Mouse (Mus musculus): ENCODE results near the gene Kcng1. TPM values are rescaled to one million over a fixed set of nuclear protein-coding genes. Genes with fewer than 3 reads are reported as not detected.

Kcng1 gene
- polyA plus RNA-seq, 1 experiment from 2014 or later = 8.4 TPM

DNA sequence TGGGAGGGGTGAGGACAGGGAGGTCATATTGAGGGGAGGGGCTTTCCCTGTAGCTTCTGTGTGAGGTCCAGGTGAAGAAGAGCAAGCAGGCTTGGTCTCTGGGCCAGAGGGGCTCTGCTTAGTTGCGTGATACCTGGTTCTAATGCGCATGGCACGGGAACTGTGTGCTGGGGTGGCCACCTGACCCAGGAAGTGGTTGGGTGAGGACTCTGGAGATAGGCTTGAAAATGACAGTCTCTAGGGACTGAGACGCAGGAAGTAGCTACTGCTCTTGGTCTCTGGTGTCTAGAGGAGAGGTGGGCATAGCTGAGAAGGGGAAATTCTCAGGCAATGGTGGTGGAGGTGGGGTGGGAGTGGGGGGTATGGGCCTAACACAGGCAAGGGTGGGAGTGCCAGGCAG lies 24.3 kb downstream of the Kcng1 start:
- ATAC-seq = no peak
- Histone ChIP-seq H3K9ac (no peak overlapping the region), H3K9me3 (no peaks in the 10 kb centered on the region), H3K4me1 (replicated peaks) (peaks cover 7% of the 10 kb centered on the region; the same call in 1 of the 2 replicates), H3K27me3 (replicated peaks) (no peaks in the 10 kb centered on the region), H3K27ac (no peak overlapping the region), H3K36me3 (no peaks in the 10 kb centered on the region), H3K4me2 (replicated peaks) (no peak overlapping the region), H3K4me3 (replicated peaks) (no peak overlapping the region)
- WGBS = 88% methylated on average over 4 of the region's 4 CpGs

DNA sequence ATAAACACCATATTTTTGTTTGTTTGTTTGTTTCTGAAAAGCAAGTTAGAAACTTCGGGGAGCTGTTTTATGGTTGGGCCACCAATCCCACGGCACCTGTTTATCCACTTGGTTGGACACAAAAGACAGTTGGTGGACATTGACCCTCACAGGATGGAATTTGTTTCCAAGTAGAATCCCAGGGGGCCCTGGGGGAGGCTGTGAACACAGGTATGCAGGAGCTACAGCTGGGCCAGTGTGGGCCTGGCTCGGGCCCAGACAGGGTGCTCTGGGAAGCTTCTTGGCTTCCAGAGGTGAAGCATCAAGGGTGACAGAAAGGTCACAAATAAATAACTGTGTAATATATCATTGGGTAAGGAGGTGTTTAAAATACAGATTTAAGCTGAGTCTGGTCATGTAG lies 25.0 kb downstream of the Kcng1 start:
- Histone ChIP-seq H3K9me3 (no peaks in the 10 kb centered on the region), H3K4me1 (replicated peaks) (peaks cover 7% of the 10 kb centered on the region; the same call in 1 of the 2 replicates), H3K4me2 (replicated peaks) (no peak overlapping the region), H3K9ac (no peak overlapping the region), H3K4me3 (replicated peaks) (no peak overlapping the region), H3K36me3 (no peaks in the 10 kb centered on the region), H3K27me3 (replicated peaks) (no peaks in the 10 kb centered on the region), H3K27ac (no peak overlapping the region)
- ATAC-seq = no peak
- 51% methylated on average over 3 of the region's 3 CpGs for WGBS

DNA sequence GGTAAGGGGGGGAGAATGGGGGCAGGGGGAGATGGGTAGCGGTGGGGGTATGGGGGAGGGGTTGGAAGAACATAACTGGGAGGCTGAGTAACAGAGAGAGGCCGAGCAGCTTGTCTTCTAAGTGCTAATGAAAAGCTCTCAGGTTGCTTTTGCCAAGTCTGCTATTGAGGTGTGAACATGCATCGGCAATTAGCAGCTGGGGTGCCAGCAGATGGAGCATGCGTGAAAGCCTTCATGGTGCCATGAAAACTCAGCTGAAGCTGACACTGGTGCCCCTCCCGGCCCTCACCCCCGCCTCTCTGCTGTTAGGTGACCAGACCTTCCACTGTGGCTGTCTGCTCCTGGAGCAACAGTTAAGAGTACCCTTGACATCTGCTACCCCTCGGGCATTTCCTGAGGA lies 27.7 kb downstream of the Kcng1 start:
- Histone ChIP-seq H3K4me2 (replicated peaks) (no peak overlapping the region), H3K27ac (no peak overlapping the region), H3K9me3 (no peaks in the 10 kb centered on the region), H3K36me3 (no peaks in the 10 kb centered on the region), H3K4me1 (replicated peaks) (peaks cover 7% of the 10 kb centered on the region; the same call in 1 of the 2 replicates), H3K4me3 (replicated peaks) (no peak overlapping the region), H3K9ac (no peak overlapping the region), H3K27me3 (replicated peaks) (no peaks in the 10 kb centered on the region)
- no peak for ATAC-seq
- 39% methylated on average over 7 of the region's 7 CpGs for WGBS

DNA sequence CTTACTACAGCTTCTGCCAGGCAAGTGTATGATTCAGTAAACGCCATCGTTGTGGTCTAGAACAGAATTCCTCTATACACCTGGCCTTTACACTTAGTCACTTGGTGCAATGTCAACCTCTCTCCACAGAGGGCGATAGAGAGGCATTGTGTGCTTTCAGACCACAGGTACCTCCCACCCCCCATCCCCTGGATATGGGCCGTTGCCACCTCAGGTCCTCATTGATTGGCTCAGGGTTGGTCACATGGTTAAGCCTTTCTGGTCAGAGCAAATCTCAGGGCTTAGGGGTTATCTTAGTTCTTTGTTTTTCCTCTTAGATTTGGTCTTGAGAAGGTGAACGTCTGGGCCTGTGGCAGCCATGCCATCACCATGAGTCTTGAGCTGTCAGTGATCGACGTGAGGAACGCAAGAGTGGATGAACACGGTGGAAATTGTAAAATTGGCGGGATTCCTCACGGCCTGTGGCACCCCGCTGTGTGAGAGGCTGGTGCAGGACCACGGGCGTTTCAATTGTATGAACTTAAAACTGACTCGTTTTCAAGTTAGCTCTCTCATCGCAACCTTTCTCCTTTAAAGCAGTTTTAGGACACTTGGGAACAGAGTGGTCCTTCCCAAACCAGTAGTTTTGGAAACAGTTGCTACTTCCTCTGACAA lies 28.8 kb downstream of the Kcng1 start:
- H3K27ac ChIP-seq = no peak overlapping the region
- 16% methylated on average over 16 of the region's 16 CpGs for WGBS
- peak; percentile 58 for ATAC-seq
- H3K4me1 ChIP-seq (replicated peaks) = peaks cover 7% of the 10 kb centered on the region; the same call in 1 of the 2 replicates
- H3K9me3 ChIP-seq = no peaks in the 10 kb centered on the region
- no peaks in the 10 kb centered on the region for H3K36me3 ChIP-seq
- no peak overlapping the region for H3K4me3 ChIP-seq (replicated peaks)
- no peak overlapping the region for H3K4me2 ChIP-seq (replicated peaks)
- H3K27me3 ChIP-seq (replicated peaks) = no peaks in the 10 kb centered on the region
- no peak overlapping the region for H3K9ac ChIP-seq

DNA sequence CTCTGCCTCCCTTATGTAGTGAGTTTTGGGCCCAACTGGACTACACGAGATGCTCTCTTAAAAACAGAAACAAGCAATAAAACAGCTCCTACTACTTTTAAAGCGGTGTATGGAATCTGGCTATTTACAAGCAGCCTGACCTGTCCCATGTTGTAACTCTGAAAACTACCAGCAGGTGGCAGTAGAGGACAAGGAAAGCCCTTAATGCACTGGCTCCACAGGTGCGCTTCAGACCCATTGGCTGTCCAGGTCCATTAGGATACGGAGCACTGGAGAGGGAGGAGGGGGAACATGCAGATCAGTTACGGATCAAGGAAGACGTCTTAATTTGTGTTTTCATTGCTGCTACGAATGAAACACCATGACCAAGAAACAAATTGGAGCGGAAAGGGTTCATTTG lies 31.3 kb downstream of the Kcng1 start:
- ATAC-seq = peak; percentile 67; the same call in 1 of the 2 replicates
- no peak overlapping the region for H3K9ac ChIP-seq
- no peaks in the 10 kb centered on the region for H3K4me1 ChIP-seq (replicated peaks)
- H3K4me3 ChIP-seq (replicated peaks) = no peak overlapping the region
- H3K4me2 ChIP-seq (replicated peaks) = no peak overlapping the region
- no peaks in the 10 kb centered on the region for H3K27me3 ChIP-seq (replicated peaks)
- no peak overlapping the region for H3K27ac ChIP-seq
- H3K36me3 ChIP-seq = no peaks in the 10 kb centered on the region
- H3K9me3 ChIP-seq = no peaks in the 10 kb centered on the region
- 18% methylated on average over 8 of the region's 8 CpGs for WGBS

- Histone ChIP-seq H3K27me3 (replicated peaks) (no peaks in the 10 kb centered on the region), H3K4me3 (replicated peaks) (no peak overlapping the region), H3K36me3 (no peaks in the 10 kb centered on the region), H3K4me1 (replicated peaks) (no peaks in the 10 kb centered on the region), H3K27ac (no peak overlapping the region), H3K4me2 (replicated peaks) (no peak overlapping the region), H3K9ac (no peak overlapping the region), H3K9me3 (no peaks in the 10 kb centered on the region)
- ATAC-seq = no peak
- 37% methylated on average over 2 of the region's 2 CpGs for WGBS
Measured at GRCm38 (mm10) chr2:168248856-168249245, 32.7 kb downstream of the Kcng1 start.

- no peaks in the 10 kb centered on the region for H3K9me3 ChIP-seq
- no peak overlapping the region for H3K27ac ChIP-seq
- 82% methylated on average over 8 of the region's 8 CpGs for WGBS
- no peak for ATAC-seq
- no peaks in the 10 kb centered on the region for H3K4me1 ChIP-seq (replicated peaks)
- no peak overlapping the region for H3K9ac ChIP-seq
- no peak overlapping the region for H3K4me2 ChIP-seq (replicated peaks)
- H3K27me3 ChIP-seq (replicated peaks) = no peaks in the 10 kb centered on the region
- H3K4me3 ChIP-seq (replicated peaks) = no peak overlapping the region
- H3K36me3 ChIP-seq = no peaks in the 10 kb centered on the region
Measured at GRCm38 (mm10) chr2:168248167-168248855, 33.2 kb downstream of the Kcng1 start.

DNA sequence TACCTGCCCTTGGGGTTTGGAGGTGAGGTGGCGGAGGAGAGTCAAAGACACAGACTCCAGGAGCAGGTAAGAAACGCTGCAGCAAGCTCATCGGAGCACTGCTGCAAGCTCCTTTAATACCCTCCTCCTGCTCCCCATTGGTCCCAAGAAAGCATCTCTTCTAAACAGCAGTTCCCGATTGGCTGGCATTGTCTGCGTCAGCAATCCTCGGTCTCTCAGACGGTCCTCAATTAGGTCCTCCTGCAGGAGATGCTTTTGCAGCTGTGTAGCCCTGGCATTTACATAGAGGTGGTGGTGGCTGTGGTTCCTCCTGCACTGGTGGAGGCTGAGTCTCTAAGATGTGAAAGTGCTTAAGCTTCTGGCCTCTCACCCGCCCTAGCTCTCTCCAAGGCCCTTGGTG lies 36.0 kb downstream of the Kcng1 start:
- Histone ChIP-seq H3K27ac (no peak overlapping the region), H3K9me3 (no peaks in the 10 kb centered on the region), H3K27me3 (replicated peaks) (no peaks in the 10 kb centered on the region), H3K4me2 (replicated peaks) (no peak overlapping the region), H3K4me1 (replicated peaks) (no peaks in the 10 kb centered on the region), H3K4me3 (replicated peaks) (no peak overlapping the region), H3K36me3 (no peaks in the 10 kb centered on the region), H3K9ac (no peak overlapping the region)
- no peak for ATAC-seq
- 32% methylated on average over 8 of the region's 8 CpGs for WGBS

GRCm38 (mm10) chr2:168243278-168243677 lies 38.3 kb downstream of the Kcng1 start:
- Histone ChIP-seq H3K9ac (no peak overlapping the region), H3K4me1 (replicated peaks) (no peaks in the 10 kb centered on the region), H3K4me2 (replicated peaks) (no peak overlapping the region), H3K36me3 (no peaks in the 10 kb centered on the region), H3K9me3 (no peaks in the 10 kb centered on the region), H3K27ac (no peak overlapping the region), H3K4me3 (replicated peaks) (no peak overlapping the region), H3K27me3 (replicated peaks) (no peaks in the 10 kb centered on the region)
- 72% methylated on average over 4 of the region's 4 CpGs for WGBS
- ATAC-seq = no peak

DNA sequence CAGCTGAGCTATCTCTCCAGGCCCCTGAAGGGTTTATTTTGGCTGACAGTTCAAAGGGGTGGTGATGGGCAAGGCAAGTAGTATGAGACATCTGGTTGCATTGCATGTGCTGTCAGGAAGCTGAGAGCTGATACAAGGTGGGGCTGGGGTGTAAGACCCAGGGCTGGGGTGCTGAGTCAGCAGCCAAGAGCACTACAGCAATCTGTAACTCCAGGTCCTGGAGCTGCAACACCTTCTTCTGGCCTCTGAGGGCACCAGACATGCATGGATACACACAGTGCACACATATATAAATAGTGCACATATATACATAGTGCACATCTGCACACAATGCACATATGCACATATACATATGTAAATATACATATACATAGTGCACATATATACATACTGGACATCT lies 38.7 kb downstream of the Kcng1 start:
- H3K27ac ChIP-seq = no peak overlapping the region
- no peak for ATAC-seq
- no peak overlapping the region for H3K4me2 ChIP-seq (replicated peaks)
- no peaks in the 10 kb centered on the region for H3K27me3 ChIP-seq (replicated peaks)
- no peaks in the 10 kb centered on the region for H3K4me1 ChIP-seq (replicated peaks)
- H3K4me3 ChIP-seq (replicated peaks) = no peak overlapping the region
- no peak overlapping the region for H3K9ac ChIP-seq
- no peaks in the 10 kb centered on the region for H3K36me3 ChIP-seq
- no peaks in the 10 kb centered on the region for H3K9me3 ChIP-seq

DNA sequence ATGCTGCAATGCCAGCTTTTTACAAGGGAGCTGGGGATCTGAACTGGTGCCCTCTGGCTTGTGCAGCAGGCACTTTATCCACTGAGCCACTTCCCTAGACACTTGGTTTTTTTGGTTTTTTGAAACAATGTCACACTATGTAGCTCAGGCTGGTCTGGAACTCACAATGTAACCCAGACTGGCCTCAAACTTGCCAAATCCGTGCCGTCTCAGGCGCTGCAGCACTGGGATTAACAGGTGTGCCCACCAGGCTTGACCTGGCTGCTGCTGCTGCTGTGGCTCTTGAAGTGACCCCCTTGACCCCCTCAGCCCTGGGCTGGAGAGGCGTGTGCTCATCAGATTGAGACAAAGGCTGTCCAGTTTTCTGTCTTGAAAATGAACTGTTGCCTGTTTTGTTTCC lies 43.2 kb downstream of the Kcng1 start:
- Histone ChIP-seq H3K4me1 (replicated peaks) (no peaks in the 10 kb centered on the region), H3K27ac (no peak overlapping the region), H3K9me3 (no peaks in the 10 kb centered on the region), H3K4me2 (replicated peaks) (no peak overlapping the region), H3K27me3 (replicated peaks) (no peaks in the 10 kb centered on the region), H3K9ac (no peak overlapping the region), H3K4me3 (replicated peaks) (no peak overlapping the region), H3K36me3 (no peaks in the 10 kb centered on the region; the same call in 1 of the 2 replicates)
- WGBS = 91% methylated on average over 4 of the region's 4 CpGs
- no peak for ATAC-seq

DNA sequence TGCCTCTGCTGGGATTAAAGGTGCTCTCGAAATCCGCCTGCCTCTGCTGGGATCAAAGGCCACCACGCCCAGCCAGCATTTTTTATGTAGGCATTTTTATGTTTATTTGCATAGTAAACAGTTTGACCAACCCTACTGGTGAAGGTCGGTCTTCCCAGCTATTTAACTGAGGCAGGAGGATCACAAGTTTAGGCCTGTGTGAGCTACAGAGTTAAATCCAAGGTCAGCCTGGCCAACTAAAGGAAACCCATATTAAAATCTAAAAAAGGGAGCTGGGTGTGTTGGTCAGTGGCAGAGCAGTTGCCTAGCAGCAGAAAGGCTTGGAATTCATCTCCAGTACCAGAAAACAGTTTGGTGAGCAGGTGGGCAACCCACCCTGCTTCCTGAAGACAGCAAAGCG lies 48.2 kb downstream of the Kcng1 start:
- 87% methylated on average over 5 of the region's 5 CpGs for WGBS
- Histone ChIP-seq H3K36me3 (no peaks in the 10 kb centered on the region; the same call in 1 of the 2 replicates), H3K4me1 (replicated peaks) (peaks cover 21% of the 10 kb centered on the region), H3K9me3 (no peaks in the 10 kb centered on the region), H3K27ac (no peak overlapping the region), H3K9ac (no peak overlapping the region), H3K4me3 (replicated peaks) (no peak overlapping the region), H3K27me3 (replicated peaks) (no peaks in the 10 kb centered on the region), H3K4me2 (replicated peaks) (no peak overlapping the region)
- no peak for ATAC-seq

DNA sequence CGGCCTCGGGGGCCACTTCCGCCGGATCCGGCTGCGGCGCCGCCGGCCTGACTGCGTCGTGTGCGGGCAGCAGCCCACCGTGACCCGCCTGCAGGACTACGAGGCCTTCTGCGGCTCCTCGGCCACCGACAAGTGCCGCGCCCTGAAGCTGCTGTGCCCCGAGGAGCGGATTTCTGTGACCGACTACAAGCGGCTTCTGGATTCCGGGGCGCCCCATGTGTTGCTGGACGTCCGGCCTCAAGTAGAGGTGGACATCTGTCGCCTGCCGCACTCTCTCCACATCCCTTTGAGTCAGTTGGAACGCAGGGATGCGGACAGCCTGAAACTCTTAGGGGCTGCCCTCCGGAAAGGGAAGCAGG lies 50.1 kb downstream of the Kcng1 start:
- Histone ChIP-seq H3K9ac (peak overlapping the region; percentile 97), H3K4me3 (replicated peaks) (peak overlapping the region; percentile 99), H3K4me2 (replicated peaks) (peak overlapping the region; percentile 99), H3K4me1 (replicated peaks) (peaks cover 25% of the 10 kb centered on the region), H3K36me3 (peaks cover 3% of the 10 kb centered on the region; the same call in 1 of the 2 replicates), H3K9me3 (no peaks in the 10 kb centered on the region), H3K27me3 (replicated peaks) (no peaks in the 10 kb centered on the region), H3K27ac (no peak overlapping the region)
- no peak for ATAC-seq
- WGBS = 56% methylated on average over 33 of the region's 33 CpGs

All from intestine, embryonic 15.5 days (tissue).